Mouse (Mus musculus) cerebellum, adult 18-20 months (tissue): Measurements from ENCODE around the gene Pcgf2.
"Not testable (repeated sequence)": the region's sequence is repeated elsewhere in the genome, so short reads cannot be mapped to it uniquely, and the experiment has no call there.

Experiments
- DNase-seq, 2 experiments: peaks; one replicate each; pipeline ENCODE4 v3.0.0; 2021

Pcgf2 gene

DNA sequence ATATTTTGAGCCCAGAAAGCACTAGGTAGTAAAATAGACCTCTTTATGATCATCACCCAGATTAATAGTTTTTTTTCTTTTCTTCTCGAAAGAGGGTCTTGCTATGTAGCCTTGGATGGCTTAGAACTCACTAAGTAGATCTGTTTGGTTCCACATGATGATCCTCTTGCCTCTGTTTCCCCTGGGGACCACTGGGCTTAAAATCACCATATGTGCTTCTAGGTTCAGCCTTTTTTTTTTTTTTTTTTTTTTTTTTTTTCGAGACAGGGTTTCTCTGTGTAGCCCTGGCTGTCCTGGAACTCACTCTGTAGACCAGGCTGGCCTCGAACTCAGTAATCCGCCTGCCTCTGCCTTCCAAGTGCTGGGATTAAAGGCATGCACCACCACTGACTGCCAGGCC is 51.8 kb downstream of the Pcgf2 start:
- DNase-seq: not testable (repeated sequence)

DNA sequence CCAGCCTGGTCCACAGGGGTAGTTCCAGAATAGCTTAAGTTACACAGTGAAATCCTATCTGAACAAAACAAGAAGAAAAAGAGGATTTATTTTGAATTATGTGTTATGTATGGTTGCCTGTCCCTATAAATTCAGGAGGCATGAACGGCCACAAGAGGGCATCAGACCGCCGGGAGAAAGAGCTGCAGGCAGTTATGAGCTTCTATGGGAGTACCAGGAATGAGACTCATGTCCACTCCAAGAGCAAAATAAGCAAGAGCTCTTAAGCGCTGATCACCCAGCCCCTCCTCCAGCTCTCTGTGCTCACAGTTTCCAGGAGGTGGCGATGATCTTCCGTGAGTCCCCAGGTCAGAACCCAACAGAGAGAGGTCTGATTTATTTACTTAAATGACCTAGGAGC is 55.5 kb downstream of the Pcgf2 start:
- peak; percentile 80 to 82 for DNase-seq

DNA sequence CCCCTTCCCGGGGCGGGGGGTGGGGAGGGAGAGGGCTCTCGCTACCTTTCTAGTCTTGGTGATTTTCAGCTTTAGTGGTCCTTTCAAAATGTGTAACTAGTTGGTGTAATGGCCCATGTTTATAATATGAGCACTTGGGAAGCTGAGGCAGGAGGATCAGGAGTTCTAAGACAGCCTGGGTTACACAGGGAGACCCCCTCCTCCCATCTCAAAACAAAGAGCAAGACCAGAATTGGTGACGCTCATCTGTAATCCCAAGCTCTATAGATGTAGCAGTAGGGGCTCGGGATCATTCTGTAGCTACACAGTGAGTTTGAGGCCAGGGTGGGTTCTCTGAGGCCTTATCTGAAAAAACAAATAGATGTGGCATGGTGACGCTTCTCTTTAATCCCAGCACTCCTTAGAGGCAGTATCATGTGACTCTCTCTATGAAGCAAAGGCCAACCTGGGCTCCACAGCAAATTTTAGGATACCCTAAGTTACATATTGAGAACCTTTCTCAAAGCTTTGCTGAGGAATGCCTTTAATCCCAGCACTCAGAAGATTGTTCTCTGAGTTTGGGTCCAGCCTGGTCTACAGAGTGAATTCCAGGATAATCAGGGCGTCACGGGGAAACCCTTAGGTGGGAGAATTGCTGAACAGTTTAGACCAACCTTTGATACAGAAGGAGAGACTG is 56.8 kb downstream of the Pcgf2 start:
- DNase-seq: no peak

GRCm38 (mm10) chr11:97642746-97643145 is 57.6 kb downstream of the Pcgf2 start:
- no peak for DNase-seq

- DNase-seq: no peak
These were observed 58.6 kb downstream of the Pcgf2 start for GRCm38 (mm10) chr11:97641668-97642067.
